8 mouse cellular contexts compared by ENCODE assay signal in genomic region chr16:45159389-45159716, GRCm38 (mm10). TPM values are rescaled to one million over a fixed set of nuclear protein-coding genes. Genes with fewer than 3 reads are reported as not detected.
A peak's percentile ranks its signal among the peaks of the same experiment; 100 is the strongest.
DNase-seq lines count a peak whose midpoint lies in the region; ATAC-seq lines count a peak whose summit lies in the region.

No protein-coding gene starts in this region.

- peak overlapping the region; percentile 97 for H3K27ac ChIP-seq in heart, embryonic 16.5 days (ENCODE audit: low read length)
- H3K27ac ChIP-seq in hindbrain, embryonic 10.5 days: peak overlapping the region; percentile 92
- no peak overlapping the region; the same call in 1 of the 2 replicates for H3K27ac ChIP-seq in midbrain, embryonic 11.5 days (ENCODE audit: low read depth, low read length)

- ATAC-seq in heart, embryonic 16.5 days (replicated peaks; ENCODE audit: extremely low read depth, insufficient read depth, low FRiP score): no peak
- ATAC-seq in midbrain, embryonic 11.5 days (ENCODE audit: low FRiP score): no peak

- H3K4me2 ChIP-seq in heart, embryonic 16.5 days (ENCODE audit: low read depth, low read length): peak overlapping the region; percentile 79
- H3K4me2 ChIP-seq in midbrain, embryonic 11.5 days: peak overlapping the region; percentile 61

- intact Hi-C loops in heart, postnatal 25 days (cut with DNase I): loop anchor here (2.0 kb wide), 1 partner anchor 63 kb away; no protein-coding TSS in a partner anchor
- intact Hi-C loops in gastrocnemius, postnatal 36 days (cut with DNase I): loop anchor here (10.0 kb wide), 1 partner anchor 415 kb away; the partner anchor contains the start of gene Gtpbp8

- H3K4me1 ChIP-seq in heart, embryonic 16.5 days (ENCODE audit: control insufficient read depth, insufficient read depth, low read length): peaks cover 17% of the 10 kb centered on the region
- peaks cover 24% of the 10 kb centered on the region for H3K4me1 ChIP-seq in hindbrain, embryonic 10.5 days (replicated peaks)
- H3K4me1 ChIP-seq in midbrain, embryonic 11.5 days (ENCODE audit: control insufficient read depth, insufficient read depth, low read length): peaks cover 8% of the 10 kb centered on the region

- H3K9ac ChIP-seq in heart, embryonic 16.5 days (ENCODE audit: low read length): peak overlapping the region; percentile 86
- H3K9ac ChIP-seq in midbrain, embryonic 11.5 days (ENCODE audit: low read length): peak overlapping the region; percentile 72

- H3K9me3 ChIP-seq in heart, embryonic 16.5 days (replicated peaks; ENCODE audit: control insufficient read depth, low read length): no peaks in the 10 kb centered on the region
- H3K9me3 ChIP-seq in hindbrain, embryonic 10.5 days: no peaks in the 10 kb centered on the region
- H3K9me3 ChIP-seq in midbrain, embryonic 11.5 days (ENCODE audit: control insufficient read depth, low read length): no peaks in the 10 kb centered on the region

- H3K4me3 ChIP-seq in heart, embryonic 16.5 days (ENCODE audit: low read length): peak overlapping the region; percentile 69
- peak overlapping the region; percentile 90 for H3K4me3 ChIP-seq in hindbrain, embryonic 10.5 days
- H3K4me3 ChIP-seq in midbrain, embryonic 11.5 days (ENCODE audit: low read depth, low read length): peak overlapping the region; percentile 59

- WGBS in heart, embryonic 16.5 days: 1% methylated on average over 11 of the region's 11 CpGs
- 11% methylated on average over 11 of the region's 11 CpGs for WGBS in hindbrain, embryonic 10.5 days
- WGBS in midbrain, embryonic 11.5 days: 6% methylated on average over 11 of the region's 11 CpGs

- peaks cover 7% of the 10 kb centered on the region; the same call in 1 of the 2 replicates for H3K36me3 ChIP-seq in heart, embryonic 16.5 days (ENCODE audit: control insufficient read depth, insufficient read depth)
- peaks cover 21% of the 10 kb centered on the region for H3K36me3 ChIP-seq in hindbrain, embryonic 10.5 days
- H3K36me3 ChIP-seq in midbrain, embryonic 11.5 days (ENCODE audit: control insufficient read depth, insufficient read depth, low read length): no peaks in the 10 kb centered on the region

- H3K27me3 ChIP-seq in heart, embryonic 16.5 days (ENCODE audit: control insufficient read depth, insufficient read depth, low read length): no peaks in the 10 kb centered on the region
- no peaks in the 10 kb centered on the region for H3K27me3 ChIP-seq in hindbrain, embryonic 10.5 days (ENCODE audit: insufficient read depth, poor library complexity, severe bottlenecking)
- H3K27me3 ChIP-seq in midbrain, embryonic 11.5 days (ENCODE audit: control insufficient read depth, insufficient read depth, low read length): no peaks in the 10 kb centered on the region

- no peak for DNase-seq in heart, postnatal 25 days (ENCODE audit: low spot score)
- DNase-seq in MEL-GATA-1-ER (ENCODE audit: extremely low read depth, low read depth): peak; percentile 39
- DNase-seq in hindbrain, embryonic 10.5 days (ENCODE audit: low spot score): no peak
- no peak for DNase-seq in midbrain, embryonic 11.5 days (ENCODE audit: low spot score, missing footprints)
- DNase-seq in urinary bladder, adult 18-20 months (ENCODE audit: low spot score in 2 of 2): no peak
- no peak for DNase-seq in gastrocnemius, postnatal 36 days
- DNase-seq in yolk sac, embryonic 10.5 days (ENCODE audit: low spot score): no peak

RNA-seq across cellular contexts. Expression of gene Atg3, which starts 0.8 kb away (rescaled TPM):
- 32.4 and 34.0 TPM in 2 replicates for polyA plus RNA-seq in heart, embryonic 16.5 days (2015; fragmentation: Nextera tagmentation; extraction: Ambion mirVana)
- 10 to 100 TPM; 19.1 to 22.1 TPM for total RNA-seq in heart, postnatal 25 days (2021)
- polyA plus RNA-seq in hindbrain, embryonic 10.5 days (2016; fragmentation: Nextera tagmentation; extraction: Ambion mirVana): 36.5 and 36.9 TPM in 2 replicates
- polyA plus RNA-seq in midbrain, embryonic 11.5 days (2014; fragmentation: Nextera tagmentation; extraction: Ambion mirVana): 41.1 and 41.6 TPM in 2 replicates
- 10 to 100 TPM; 17.4 to 19.4 TPM for total RNA-seq in gastrocnemius, postnatal 36 days (2021)

RNA-seq across cellular contexts. Expression of gene Slc35a5, which starts 0.8 kb away (rescaled TPM):
- polyA plus RNA-seq in heart, embryonic 16.5 days (2015; fragmentation: Nextera tagmentation; extraction: Ambion mirVana): 14.5 and 17.4 TPM in 2 replicates
- 10 to 100 TPM; 10.9 to 11.0 TPM for total RNA-seq in heart, postnatal 25 days (2021)
- 14.6 and 16.6 TPM in 2 replicates for polyA plus RNA-seq in hindbrain, embryonic 10.5 days (2016; fragmentation: Nextera tagmentation; extraction: Ambion mirVana)
- polyA plus RNA-seq in midbrain, embryonic 11.5 days (2014; fragmentation: Nextera tagmentation; extraction: Ambion mirVana): 14.8 and 18.2 TPM in 2 replicates
- total RNA-seq in gastrocnemius, postnatal 36 days (2021): 1 to 10 TPM; 3.3 to 5.1 TPM
